Mouse (Mus musculus) embryonic facial prominence, embryonic 10.5 days (tissue): ENCODE results near the gene Slc9a5. TPM values are rescaled to one million over a fixed set of nuclear protein-coding genes. Genes with fewer than 3 reads are reported as not detected.

Experiments used
- DNase-seq: peaks from one replicate; pipeline ENCODE4 v3.0.0-alpha.2; 2017; ENCODE audit warnings: low spot score
- H3K27ac ChIP-seq: fragments of 300-500 bp; sonication (generic); replicated peaks from 2 replicates; pipeline ENCODE4 v1.5.1; 2016; ENCODE audit warnings: mild to moderate bottlenecking
- H3K27me3 ChIP-seq: fragments of 300-500 bp; sonication (generic); replicated peaks from 2 replicates; pipeline ENCODE4 v1.6.1; 2016; ENCODE audit warnings: low read depth, mild to moderate bottlenecking; ENCODE audit not compliant: poor library complexity, severe bottlenecking
- H3K36me3 ChIP-seq: fragments of 300-500 bp; sonication (generic); replicated peaks from 2 replicates; pipeline ENCODE4 v1.6.1; 2016; ENCODE audit warnings: mild to moderate bottlenecking, moderate library complexity
- H3K4me1 ChIP-seq: fragments of 300-500 bp; sonication (generic); 2 replicates; pipeline ENCODE4 v1.6.1; 2016
- H3K4me3 ChIP-seq: fragments of 300-500 bp; sonication (generic); 2 replicates; pipeline ENCODE4 v1.5.1; 2016; ENCODE audit warnings: mild to moderate bottlenecking, moderate library complexity
- H3K9me3 ChIP-seq: fragments of 300-500 bp; sonication (generic); 2 replicates; pipeline ENCODE4 v1.6.1; 2016; ENCODE audit warnings: mild to moderate bottlenecking
- WGBS: fragments of 180-500 bp; shearing (Covaris S2); methylation state at CpG from one replicate; pipeline ENCODE4 v1.1.7; 2016; 5-methylcytosine and 5-hydroxymethylcytosine counted together
- microRNA counts: library from miRNA; unstranded; fragments of <30 nt; microRNA quantifications from one replicate; lab custom pipeline; 2017
- microRNA-seq: library from miRNA; unstranded; fragments of <30 nt; microRNA quantifications from one replicate; pipeline ENCODE4, GENCODE M21; 2017
- polyA plus RNA-seq: library from polyadenylated mRNA; unstranded; fragments of >200 nt; fragmentation: Nextera tagmentation; extraction: Ambion mirVana; gene quantifications from 2 replicates; pipeline ENCODE4 v1.2.1, GENCODE M21; 2016

The Slc9a5 gene
- polyA plus RNA-seq, 1 experiment from 2014 or later: 5.5 TPM

- H3K4me3 ChIP-seq: no peak overlapping the region
- H3K9me3 ChIP-seq: 0 out of 2 replicates have a peak, but pooled peaks cover 3% of the 10 kb centered on the region
- no peaks in the 10 kb centered on the region for H3K4me1 ChIP-seq
- H3K36me3 ChIP-seq: no peaks in the 10 kb centered on the region
- no peak overlapping the region for H3K27ac ChIP-seq
- H3K27me3 ChIP-seq: no peaks in the 10 kb centered on the region
- 76% methylated on average over 1 of the region's 1 CpGs for WGBS
- DNase-seq: no peak
Measured at GRCm38 (mm10) chr8:105404496-105404895, 55.9 kb downstream of the Slc9a5 start.

- Histone ChIP-seq H3K27me3 (no peaks in the 10 kb centered on the region; the same call in 1 of the 2 replicates), H3K27ac (no peak overlapping the region), H3K36me3 (no peaks in the 10 kb centered on the region), H3K4me3 (no peak overlapping the region), H3K4me1 (no peaks in the 10 kb centered on the region), H3K9me3 (no peaks in the 10 kb centered on the region)
- WGBS: 83% methylated on average over 10 of the region's 10 CpGs
- DNase-seq: no peak
Measured at GRCm38 (mm10) chr8:105406416-105406815, 57.8 kb downstream of the Slc9a5 start.

- H3K27me3 ChIP-seq: peaks cover 12% of the 10 kb centered on the region
- H3K4me1 ChIP-seq: peaks cover 3% of the 10 kb centered on the region
- 0 out of 2 replicates have a peak, but pooled peaks cover under 1% of the 10 kb centered on the region for H3K9me3 ChIP-seq
- no peaks in the 10 kb centered on the region for H3K36me3 ChIP-seq
- no peak overlapping the region for H3K27ac ChIP-seq
- no peak overlapping the region for H3K4me3 ChIP-seq
- no peak for DNase-seq
- 67% methylated on average over 7 of the region's 7 CpGs for WGBS
Measured at GRCm38 (mm10) chr8:105408331-105408730, 59.7 kb downstream of the Slc9a5 start.

GRCm38 (mm10) chr8:105409947-105410346, 61.3 kb downstream of the Slc9a5 start:
- peaks cover 29% of the 10 kb centered on the region for H3K27me3 ChIP-seq
- no peaks in the 10 kb centered on the region for H3K36me3 ChIP-seq
- DNase-seq: no peak
- 0 out of 2 replicates have a peak, but pooled peaks cover 3% of the 10 kb centered on the region for H3K9me3 ChIP-seq
- peaks cover 11% of the 10 kb centered on the region for H3K4me1 ChIP-seq
- no peak overlapping the region for H3K4me3 ChIP-seq
- no peak overlapping the region for H3K27ac ChIP-seq
- WGBS: 96% methylated on average over 6 of the region's 6 CpGs

- 0 out of 2 replicates have a peak, but pooled peaks cover 3% of the 10 kb centered on the region for H3K9me3 ChIP-seq
- no peaks in the 10 kb centered on the region for H3K36me3 ChIP-seq
- H3K4me1 ChIP-seq: peaks cover 11% of the 10 kb centered on the region
- peak; percentile 72 for DNase-seq
- H3K4me3 ChIP-seq: peak within 1 kb of the TSS; percentile 54
- 1% methylated on average over 34 of the region's 34 CpGs for WGBS
- H3K27me3 ChIP-seq: peaks cover 32% of the 10 kb centered on the region
- H3K27ac ChIP-seq: no peak within 1 kb of the TSS
Measured at GRCm38 (mm10) chr8:105413391-105413790, 64.7 kb downstream of the Slc9a5 start, which contains the start of the genes Kctd19 and Lrrc36. Gene Kctd19 (minus strand): TSS chr8:105413502. Gene Lrrc36 (plus strand): TSS chr8:105413571.

- Histone ChIP-seq H3K4me3 (no peak overlapping the region), H3K4me1 (peaks cover 1% of the 10 kb centered on the region), H3K9me3 (no peaks in the 10 kb centered on the region), H3K36me3 (no peaks in the 10 kb centered on the region), H3K27ac (no peak overlapping the region), H3K27me3 (peaks cover 13% of the 10 kb centered on the region)
- 74% methylated on average over 2 of the region's 2 CpGs for WGBS
- DNase-seq: no peak
Measured at GRCm38 (mm10) chr8:105418992-105419391, 70.3 kb downstream of the Slc9a5 start.

MicroRNAs within 50 kb of the gene (microRNA counts, 519-probe panel; counts per million panel counts)
- microRNA mmu-miR-328 (lab: Ali Mortazavi, UCI): 1,837 counts per million, percentile 60 among the panel's probes with 10 or more counts

Small RNA genes lying within 50 kb of the gene (microRNA-seq; reads per million reads assigned to microRNA genes)
- not detected for gene Gm27320
- gene Mir328: 163 reads per million, percentile 53 among the genes with 10 or more reads in this experiment

Other genes starting within 250 kb of the Slc9a5 start
- not detected in 2 replicates for gene Ces4a, start 217.0 kb upstream of the Slc9a5 start, polyA plus RNA-seq
- gene Cbfb, start 178.2 kb upstream of the Slc9a5 start, polyA plus RNA-seq: 67.5 and 73.2 TPM in 2 replicates
- 25.9 and 27.1 TPM in 2 replicates for gene D230025D16Rik, start 123.7 kb upstream of the Slc9a5 start, polyA plus RNA-seq
- 1.6 and 1.7 TPM in 2 replicates for gene B3gnt9, start 93.7 kb upstream of the Slc9a5 start, polyA plus RNA-seq
- 14.6 and 16.7 TPM in 2 replicates for gene Tradd, start 84.2 kb upstream of the Slc9a5 start, polyA plus RNA-seq
- 0.63 and 0.92 TPM in 2 replicates for gene Fbxl8, start 84.2 kb upstream of the Slc9a5 start, polyA plus RNA-seq
- gene Hsf4, start 79.0 kb upstream of the Slc9a5 start, polyA plus RNA-seq: 0.21 TPM in 1 of 2 replicates, not detected in the other
- 0.62 and 0.69 TPM in 2 replicates for gene Nol3, start 72.7 kb upstream of the Slc9a5 start, polyA plus RNA-seq
- gene 4931428F04Rik, start 59.0 kb upstream of the Slc9a5 start, polyA plus RNA-seq: 20.7 and 23.9 TPM in 2 replicates
- 9.9 and 11.6 TPM in 2 replicates for gene Exoc3l, start 52.7 kb upstream of the Slc9a5 start, polyA plus RNA-seq
- gene E2f4, start 51.2 kb upstream of the Slc9a5 start, polyA plus RNA-seq: 125 and 138 TPM in 2 replicates
- gene Elmo3, start 43.2 kb upstream of the Slc9a5 start, polyA plus RNA-seq: 2.7 and 3.5 TPM in 2 replicates
- 1.3 TPM in 2 replicates for gene Lrrc29, start 22.6 kb upstream of the Slc9a5 start, polyA plus RNA-seq
- 93.0 and 99.4 TPM in 2 replicates for gene Tmem208, start 22.5 kb upstream of the Slc9a5 start, polyA plus RNA-seq
- 2.9 and 3.3 TPM in 2 replicates for gene Fhod1, start 890 bp upstream of the Slc9a5 start, polyA plus RNA-seq
- gene Plekhg4, start 24.4 kb downstream of the Slc9a5 start, polyA plus RNA-seq: 0.34 and 0.83 TPM in 2 replicates
- 0.08 and 0.16 TPM in 2 replicates for gene Kctd19, start 64.7 kb downstream of the Slc9a5 start, polyA plus RNA-seq
- gene Lrrc36, start 64.7 kb downstream of the Slc9a5 start, polyA plus RNA-seq: 0.29 and 0.67 TPM in 2 replicates
- gene Tppp3, start 122.7 kb downstream of the Slc9a5 start, polyA plus RNA-seq: 35.7 and 48.8 TPM in 2 replicates
- 19.2 and 20.5 TPM in 2 replicates for gene Zdhhc1, start 148.1 kb downstream of the Slc9a5 start, polyA plus RNA-seq
- gene Hsd11b2, start 169.9 kb downstream of the Slc9a5 start, polyA plus RNA-seq: 18.8 and 22.2 TPM in 2 replicates
- 64.7 and 64.9 TPM in 2 replicates for gene Atp6v0d1, start 217.2 kb downstream of the Slc9a5 start, polyA plus RNA-seq